15 mouse cellular contexts compared by ENCODE assay signal in genomic region chr19:53101374-53102300, GRCm38 (mm10). TPM values are rescaled to one million over a fixed set of nuclear protein-coding genes. Genes with fewer than 3 reads are reported as not detected.
DNase-seq lines count a peak whose midpoint lies in the region; ATAC-seq lines count a peak whose summit lies in the region.
"Had no signal": no experiment of that assay in that cellular context is flagged by ENCODE, and none has a peak within 500 bp of the region (broad histone marks: within the 10 kb centered on the region; RNA-seq: fewer than 3 reads in every experiment).

No protein-coding gene starts in this region.

- peaks cover 20% of the 10 kb centered on the region for H3K4me1 ChIP-seq in liver, embryonic 13.5 days (replicated peaks)
- H3K4me1 ChIP-seq in liver, embryonic 12.5 days, result peaks cover 7% of the 10 kb centered on the region; the same call in 1 of the 2 replicates
- H3K4me1 ChIP-seq in embryonic facial prominence, embryonic 10.5 days, result peaks cover 23% of the 10 kb centered on the region
- no peaks in the 10 kb centered on the region for H3K4me1 ChIP-seq in liver, embryonic 16.5 days (ENCODE audit: control insufficient read depth, low read depth, low read length)

- H3K27ac ChIP-seq in liver, embryonic 13.5 days, result peak overlapping the region; percentile 67
- H3K27ac ChIP-seq in liver, embryonic 12.5 days, result no peak overlapping the region
- H3K27ac ChIP-seq in embryonic facial prominence, embryonic 10.5 days (replicated peaks), result no peak overlapping the region; the same call in 1 of the 2 replicates
- H3K27ac ChIP-seq in liver, embryonic 16.5 days (ENCODE audit: low read length), result peak overlapping the region; percentile 4; the same call in 1 of the 2 replicates
- H3K27ac ChIP-seq: embryonic facial prominence, embryonic 12.5 days; forebrain, embryonic 10.5 days; liver, embryonic 14.5 days had no signal

- no peak for ATAC-seq in liver, embryonic 13.5 days (ENCODE audit: low read depth)
- no peak for ATAC-seq in liver, embryonic 12.5 days
- ATAC-seq in liver, embryonic 16.5 days (ENCODE audit: low read depth), result peak; percentile 44; the same call in 1 of the 2 replicates

- no peaks in the 10 kb centered on the region for H3K27me3 ChIP-seq in liver, embryonic 13.5 days
- no peaks in the 10 kb centered on the region for H3K27me3 ChIP-seq in liver, embryonic 12.5 days (replicated peaks)
- no peaks in the 10 kb centered on the region for H3K27me3 ChIP-seq in embryonic facial prominence, embryonic 10.5 days (replicated peaks; ENCODE audit: low read depth, poor library complexity, severe bottlenecking)
- H3K27me3 ChIP-seq in liver, embryonic 16.5 days (ENCODE audit: control insufficient read depth, insufficient read depth, low read depth, low read length), result no peaks in the 10 kb centered on the region
- H3K27me3 ChIP-seq: embryonic facial prominence, embryonic 12.5 days had no signal

- intact Hi-C loops in gastrocnemius, postnatal 14 days (cut with DNase I; ENCODE audit: low total_unique reads), result no loop called here

- WGBS in liver, embryonic 13.5 days (ENCODE audit: insufficient replicate concordance), result 72% methylated on average over 12 of the region's 12 CpGs
- 68% methylated on average over 12 of the region's 12 CpGs for WGBS in liver, embryonic 12.5 days (ENCODE audit: insufficient replicate concordance)
- WGBS in embryonic facial prominence, embryonic 10.5 days, result 57% methylated on average over 12 of the region's 12 CpGs
- 71% methylated on average over 12 of the region's 12 CpGs for WGBS in liver, embryonic 16.5 days (ENCODE audit: insufficient replicate concordance)

- H3K4me3 ChIP-seq in liver, embryonic 13.5 days (replicated peaks), result no peak overlapping the region
- no peak overlapping the region for H3K4me3 ChIP-seq in liver, embryonic 12.5 days
- H3K4me3 ChIP-seq in embryonic facial prominence, embryonic 10.5 days, result no peak overlapping the region
- H3K4me3 ChIP-seq in liver, embryonic 16.5 days (ENCODE audit: low read depth, low read length), result no peak overlapping the region
- H3K4me3 ChIP-seq: embryonic facial prominence, embryonic 12.5 days; forebrain, embryonic 10.5 days; myocyte had no signal

- no peak overlapping the region for H3K9ac ChIP-seq in liver, embryonic 13.5 days
- H3K9ac ChIP-seq in liver, embryonic 12.5 days, result no peak overlapping the region
- H3K9ac ChIP-seq in liver, embryonic 16.5 days (ENCODE audit: low read depth, low read length), result no peak overlapping the region
- H3K9ac ChIP-seq: embryonic facial prominence, embryonic 12.5 days; liver, embryonic 14.5 days had no signal

- H3K9me3 ChIP-seq in liver, embryonic 13.5 days (replicated peaks), result no peaks in the 10 kb centered on the region
- no peaks in the 10 kb centered on the region for H3K9me3 ChIP-seq in liver, embryonic 12.5 days (replicated peaks)
- no peaks in the 10 kb centered on the region for H3K9me3 ChIP-seq in embryonic facial prominence, embryonic 10.5 days
- H3K9me3 ChIP-seq in liver, embryonic 16.5 days (replicated peaks; ENCODE audit: control insufficient read depth, low read length), result no peaks in the 10 kb centered on the region
- H3K9me3 ChIP-seq: embryonic facial prominence, embryonic 12.5 days; forebrain, embryonic 10.5 days had no signal

- peak; percentile 10 for DNase-seq in heart, adult 11 months
- DNase-seq in heart, postnatal 4 days, result no peak
- DNase-seq in liver, embryonic 13.5 days, result no peak
- DNase-seq in embryonic facial prominence, embryonic 10.5 days (ENCODE audit: low spot score), result peak; percentile 40
- no peak for DNase-seq in gastrocnemius, postnatal 14 days
- no peak for DNase-seq in left cerebral cortex, adult 11 months (ENCODE audit: low spot score)
- DNase-seq: cerebellum, adult 9-10 months; heart, adult 18-20 months; kidney, adult 8-10 months had no signal

- H3K36me3 ChIP-seq in liver, embryonic 13.5 days, result no peaks in the 10 kb centered on the region
- H3K36me3 ChIP-seq in liver, embryonic 12.5 days, result no peaks in the 10 kb centered on the region
- no peaks in the 10 kb centered on the region for H3K36me3 ChIP-seq in embryonic facial prominence, embryonic 10.5 days (replicated peaks)
- no peaks in the 10 kb centered on the region for H3K36me3 ChIP-seq in liver, embryonic 16.5 days (ENCODE audit: control insufficient read depth, insufficient read depth)
- H3K36me3 ChIP-seq: embryonic facial prominence, embryonic 12.5 days; forebrain, embryonic 10.5 days had no signal

- H3K4me2 ChIP-seq in liver, embryonic 13.5 days, result no peak overlapping the region
- H3K4me2 ChIP-seq in liver, embryonic 12.5 days, result no peak overlapping the region
- H3K4me2 ChIP-seq in liver, embryonic 16.5 days (ENCODE audit: low read depth, low read length), result no peak overlapping the region
- H3K4me2 ChIP-seq: embryonic facial prominence, embryonic 12.5 days had no signal

RNA-seq across cellular contexts. Expression of gene Add3, which starts 38.6 kb away (rescaled TPM):
- total RNA-seq in heart, postnatal 4 days (2021), result 100 to 1,000 TPM in 1 of 2 experiments, 10 to 100 TPM in 1; 99.0 to 102 TPM
- 29.5 and 34.7 TPM in 2 replicates for polyA plus RNA-seq in liver, embryonic 13.5 days (2015; fragmentation: Nextera tagmentation; extraction: Ambion mirVana)
- polyA plus RNA-seq in liver, embryonic 12.5 days (2016; fragmentation: Nextera tagmentation; extraction: Ambion mirVana), result 42.1 and 42.2 TPM in 2 replicates
- polyA plus RNA-seq in embryonic facial prominence, embryonic 10.5 days (2016; fragmentation: Nextera tagmentation; extraction: Ambion mirVana), result 61.7 and 67.2 TPM in 2 replicates
- 26.2 and 28.4 TPM in 2 replicates for polyA plus RNA-seq in liver, embryonic 16.5 days (2015; fragmentation: Nextera tagmentation; extraction: Ambion mirVana)
- total RNA-seq in gastrocnemius, postnatal 14 days (2021), result 10 to 100 TPM; 31.6 to 45.4 TPM

Comparison
In these comparisons a context has a peak if more than half of its experiments do, and no peak if none do; other contexts are left out.
1. DNase-seq: peak in heart, adult 11 months (single experiment) and embryonic facial prominence, embryonic 10.5 days (single experiment); none in heart, postnatal 4 days (single experiment), liver, embryonic 13.5 days (single experiment), gastrocnemius, postnatal 14 days (single experiment) and left cerebral cortex, adult 11 months (single experiment).
2. H3K27ac ChIP-seq: peak in liver, embryonic 13.5 days (single experiment) and liver, embryonic 16.5 days (single experiment); none in liver, embryonic 12.5 days (single experiment) and embryonic facial prominence, embryonic 10.5 days (single experiment).